Mouse (Mus musculus): ENCODE measurements around the gene Gsn.

Gsn gene

DNA sequence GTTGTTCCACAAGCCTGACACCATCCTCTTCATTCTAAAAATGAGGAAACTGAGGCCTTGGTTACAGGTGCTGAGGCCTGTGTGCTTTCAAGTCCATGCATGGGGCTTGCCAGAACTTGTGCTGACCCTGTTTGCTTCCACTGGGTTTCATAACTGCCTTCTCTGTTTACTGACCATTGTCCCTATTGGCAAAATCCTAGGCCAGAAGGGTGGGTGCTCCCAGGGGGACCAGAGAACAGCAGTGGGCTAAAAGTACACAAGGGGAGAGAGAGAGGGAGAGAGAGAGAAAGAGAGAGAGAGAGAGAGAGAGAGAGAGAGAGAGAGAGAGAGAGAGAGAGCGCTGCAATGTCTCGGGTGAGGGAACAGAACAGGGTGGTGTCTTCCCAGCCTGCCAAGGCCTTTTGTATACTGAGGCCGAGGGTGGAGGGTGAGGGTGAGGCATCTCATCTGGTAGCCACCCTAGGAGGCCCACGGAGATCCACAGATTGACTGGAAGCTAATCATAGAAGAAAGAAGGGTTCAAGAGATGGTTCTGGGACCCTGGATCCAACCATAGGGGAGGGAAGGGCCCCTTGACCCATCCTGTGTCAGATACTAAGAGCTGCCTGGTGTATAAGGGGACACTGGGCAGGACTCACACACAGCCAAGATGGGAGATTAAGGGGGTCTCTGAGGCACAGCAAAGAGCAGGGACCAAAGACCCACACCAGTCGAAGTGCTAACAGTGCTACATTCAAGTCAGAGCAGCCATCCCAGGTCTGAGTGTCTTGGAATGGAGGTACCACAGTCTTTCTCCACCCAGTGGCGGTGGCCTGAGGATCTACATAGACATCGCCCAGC, 22.4 kb downstream of the Gsn start:
- DNase-seq (ENCODE audit: low spot score in 2 of 2) = no peak

DNA sequence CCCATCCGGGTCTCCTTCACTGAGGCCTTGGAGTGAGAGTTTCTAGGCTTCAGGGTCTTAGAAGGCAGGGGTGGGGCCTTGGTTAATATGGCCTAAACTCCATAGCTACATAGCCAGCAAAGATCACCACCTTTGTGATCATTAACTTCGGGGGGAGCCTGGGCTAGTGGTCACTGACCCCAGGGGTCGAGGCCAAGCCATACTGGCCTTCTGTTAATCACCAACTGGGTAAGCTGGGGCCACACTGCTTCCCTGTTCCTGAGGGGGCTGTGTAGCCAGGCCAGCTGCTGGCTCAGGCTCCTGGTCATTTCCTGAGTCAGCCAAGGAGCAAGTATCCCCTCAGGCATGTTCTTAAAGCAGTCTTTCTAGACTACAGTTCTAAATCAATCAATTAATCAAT, 23.8 kb downstream of the Gsn start:
- no peak for DNase-seq (ENCODE audit: low spot score in 2 of 2)

DNA sequence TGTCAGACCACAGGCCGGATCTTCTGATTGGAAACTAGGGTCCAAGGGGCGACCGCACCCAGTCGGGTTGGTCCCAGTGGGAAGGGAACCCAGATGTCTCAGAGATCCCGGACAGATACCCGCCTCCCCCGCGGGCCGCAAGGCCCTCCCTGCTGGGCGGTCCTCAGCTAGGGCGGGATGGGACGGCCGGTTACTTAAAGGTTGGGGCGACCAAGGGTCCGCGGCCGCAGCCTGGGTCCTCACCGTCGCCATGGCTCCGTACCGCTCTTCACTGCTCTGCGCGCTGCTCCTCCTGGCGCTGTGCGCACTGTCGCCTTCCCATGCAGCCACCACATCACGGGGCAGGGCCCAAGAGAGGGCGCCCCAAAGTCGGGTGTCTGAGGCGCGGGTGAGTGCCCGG, 26.0 kb downstream of the Gsn start:
- no peak for DNase-seq (ENCODE audit: low spot score in 2 of 2)

DNA sequence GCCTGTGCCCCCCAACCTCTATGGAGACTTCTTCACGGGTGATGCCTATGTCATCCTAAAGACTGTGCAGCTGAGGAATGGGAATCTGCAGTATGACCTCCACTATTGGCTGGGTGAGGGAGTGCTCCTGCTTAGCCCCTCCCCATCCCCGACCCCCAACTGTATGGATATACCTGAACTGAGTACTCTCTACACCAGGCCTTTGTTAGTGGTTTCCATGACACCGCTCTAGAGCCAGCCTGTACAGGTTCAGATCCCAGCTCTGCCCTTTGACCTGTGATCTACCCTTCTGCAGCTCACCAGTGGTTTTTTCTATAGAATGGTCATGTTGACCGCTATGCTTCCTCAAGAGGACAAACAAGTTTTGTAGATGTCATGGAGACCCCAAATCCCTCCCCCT, 27.8 kb downstream of the Gsn start:
- DNase-seq (ENCODE audit: low spot score in 2 of 2) = no peak

DNA sequence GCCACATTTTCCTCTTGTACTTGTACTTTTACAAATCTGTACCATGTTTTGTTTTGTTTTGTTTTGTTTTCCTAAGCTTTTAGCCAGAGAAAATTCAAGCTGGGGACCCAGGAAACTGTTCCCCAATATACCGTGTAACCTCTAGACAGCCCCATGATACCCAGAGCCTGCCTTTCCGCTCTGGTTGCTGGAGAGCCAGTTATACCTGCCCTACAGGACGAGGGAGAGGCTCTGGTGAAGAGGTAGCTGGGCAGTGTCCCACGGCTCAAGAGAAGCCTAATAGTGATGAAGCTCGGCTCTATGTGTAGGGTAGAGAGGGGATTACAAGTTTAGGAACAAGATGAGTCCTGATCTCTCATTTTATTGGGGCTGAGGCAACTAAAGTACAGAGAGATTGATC, 29.0 kb downstream of the Gsn start:
- DNase-seq (ENCODE audit: low spot score in 2 of 2) = no peak

DNA sequence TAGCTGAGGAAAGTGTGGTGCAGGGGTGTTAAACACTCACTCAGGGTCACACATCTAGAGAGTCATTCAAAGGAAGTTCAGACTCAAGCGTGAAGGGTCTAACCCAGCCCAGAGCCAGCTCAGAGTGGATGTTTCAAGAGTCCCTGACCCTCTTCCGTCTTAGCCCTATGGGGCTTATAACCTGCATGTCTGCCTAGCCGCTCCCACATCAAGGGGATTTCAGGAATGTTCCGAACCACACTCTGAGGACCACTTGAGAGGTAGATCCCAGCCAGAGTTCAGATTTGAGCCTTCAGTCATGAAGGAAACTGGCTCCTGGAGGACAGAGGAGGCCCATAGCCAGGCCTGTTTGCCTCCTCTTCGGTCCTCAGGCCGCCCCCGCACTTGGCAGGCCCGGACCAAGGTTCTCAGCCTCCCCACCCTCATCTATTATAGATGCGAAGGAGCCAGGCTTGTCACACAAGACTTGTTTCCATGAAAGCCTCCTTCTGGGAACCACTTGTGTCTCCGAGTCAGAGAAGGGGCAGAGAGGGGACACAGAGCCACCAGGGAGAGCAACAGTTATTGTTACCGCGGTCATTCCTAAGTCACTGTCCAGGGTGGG, 30.9 kb downstream of the Gsn start:
- no peak for DNase-seq (ENCODE audit: low spot score in 2 of 2)

DNA sequence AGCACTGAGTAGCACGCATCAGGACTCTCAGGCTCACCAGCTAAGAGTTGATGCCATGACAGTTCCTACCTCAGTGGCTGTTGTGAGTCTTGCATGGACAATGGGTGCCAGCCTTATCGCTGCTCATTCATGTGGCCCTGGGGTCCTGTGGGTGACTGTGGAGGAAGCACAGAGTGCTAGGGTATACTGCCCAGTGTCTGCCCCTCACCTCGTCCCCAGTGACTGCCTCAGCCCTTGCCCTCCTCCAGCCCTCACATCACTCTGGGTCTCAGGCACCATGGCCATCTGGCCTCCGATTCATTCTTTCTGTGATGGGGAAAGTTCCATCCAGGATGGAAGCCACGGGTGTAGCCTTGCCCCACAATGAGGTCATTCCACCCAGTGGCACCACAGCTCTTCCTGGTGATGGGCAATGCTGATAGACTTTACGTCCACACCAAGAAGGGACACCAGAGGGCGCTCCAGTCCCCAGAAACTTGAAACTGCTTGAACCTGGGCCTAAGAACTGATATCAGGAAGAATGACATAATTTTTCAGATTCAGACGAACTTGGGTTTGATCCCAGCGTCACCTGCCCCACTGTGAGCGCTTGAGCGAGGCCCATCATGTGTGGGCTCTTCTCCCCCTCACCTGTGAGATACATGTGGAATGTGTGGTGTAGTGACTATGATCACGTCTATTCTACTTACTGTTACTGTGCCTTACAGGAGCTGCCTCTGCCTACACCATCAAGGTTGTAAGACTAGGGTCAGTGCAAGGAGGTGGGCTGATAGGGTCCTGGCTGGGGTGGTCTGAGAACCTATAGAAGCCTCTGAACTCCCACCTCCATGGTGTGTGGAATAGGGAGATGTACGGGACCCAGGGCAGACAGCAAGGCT, 32.8 kb downstream of the Gsn start:
- DNase-seq (ENCODE audit: low spot score in 2 of 2) = peak; percentile 64 to 79

DNA sequence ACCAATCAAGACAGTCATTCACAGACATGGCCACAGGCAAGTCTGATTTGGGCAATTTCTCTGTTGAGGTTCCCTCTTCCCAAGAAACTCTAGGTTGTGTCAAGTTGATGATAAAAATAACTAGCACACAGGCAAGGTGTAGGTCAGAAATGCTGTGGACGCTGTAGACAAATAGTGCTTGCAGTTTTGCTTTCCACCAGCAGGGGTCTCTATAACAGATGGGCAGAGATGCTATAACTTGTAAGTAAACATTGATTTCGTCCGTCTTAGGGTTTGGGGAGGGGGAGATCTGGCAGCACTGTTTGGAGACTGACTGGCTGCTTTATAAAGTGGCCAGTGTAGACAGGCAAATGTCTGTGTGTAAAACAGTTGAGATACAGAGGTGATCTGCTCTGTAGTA, 35.7 kb downstream of the Gsn start:
- peak; percentile 30 to 65 for DNase-seq (ENCODE audit: low spot score in 2 of 2)

DNA sequence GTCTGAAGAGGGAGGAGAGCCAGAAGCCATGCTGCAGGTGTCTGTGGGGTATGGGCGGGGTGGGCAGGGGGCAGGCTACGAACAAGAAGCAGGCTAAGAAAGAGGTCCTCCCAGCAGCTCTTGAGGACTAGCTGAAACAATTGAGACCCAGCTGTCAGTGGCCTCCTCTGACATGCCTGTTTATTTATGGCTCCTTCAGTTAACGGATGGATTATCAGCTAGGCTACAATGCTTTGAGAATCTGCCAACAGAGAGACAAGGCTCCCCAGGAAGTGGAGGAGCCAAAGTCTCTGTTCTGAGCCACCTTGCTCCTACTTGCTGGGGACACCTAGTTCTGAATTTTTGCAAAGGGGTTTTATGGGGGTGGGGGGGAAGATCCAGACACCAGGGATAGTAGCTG, 36.5 kb downstream of the Gsn start:
- no peak for DNase-seq (ENCODE audit: low spot score in 2 of 2)

DNA sequence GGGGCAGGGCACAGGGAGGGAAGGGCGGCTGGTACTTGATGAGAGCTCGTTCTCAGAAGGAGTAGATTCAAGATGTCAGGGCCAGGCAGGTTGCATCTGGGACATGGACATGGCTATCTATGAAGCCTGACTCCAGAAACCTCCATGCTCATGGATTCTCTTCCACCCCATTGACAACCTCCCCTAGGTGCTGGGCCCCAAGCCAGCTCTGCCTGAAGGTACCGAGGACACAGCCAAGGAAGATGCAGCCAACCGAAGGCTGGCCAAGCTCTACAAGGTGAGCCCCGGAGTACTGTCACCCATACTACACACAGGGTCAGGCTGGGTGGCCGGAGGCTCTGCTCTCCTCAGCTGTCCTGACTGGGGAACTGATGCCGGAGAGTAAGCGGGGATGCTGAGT, 37.1 kb downstream of the Gsn start:
- DNase-seq (ENCODE audit: low spot score in 2 of 2) = no peak

DNA sequence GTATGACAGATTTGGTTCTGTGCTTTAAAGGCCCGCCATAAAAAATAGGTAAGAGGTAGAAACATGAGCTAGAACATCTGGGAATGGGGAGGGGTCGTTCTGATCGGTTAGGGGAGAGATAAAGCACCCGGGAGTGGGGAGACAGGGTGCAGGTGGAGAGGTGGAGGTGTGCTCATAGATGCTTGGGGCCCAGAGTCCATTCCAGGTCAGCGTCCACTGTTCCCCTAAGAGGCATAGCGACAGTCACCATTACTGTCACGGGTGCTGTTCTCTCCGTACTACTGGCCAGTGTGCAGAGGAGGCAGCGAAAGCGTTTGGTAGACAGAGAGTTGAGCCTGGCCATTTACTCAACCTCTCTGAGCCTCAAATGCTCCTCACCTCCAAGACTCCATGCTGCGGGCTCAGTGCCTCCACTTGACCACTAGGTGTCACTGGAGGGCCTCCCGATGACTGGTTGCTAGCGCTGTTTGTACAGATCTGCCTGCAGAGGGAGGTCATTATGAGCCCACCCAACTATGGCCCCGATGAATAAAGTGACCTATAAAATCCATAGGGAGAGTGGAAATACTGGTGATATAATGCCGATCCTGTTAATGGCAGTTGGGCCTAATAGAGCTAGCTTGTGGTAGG, 41.6 kb downstream of the Gsn start:
- DNase-seq (ENCODE audit: low spot score in 2 of 2) = peak; percentile 68 to 80

DNA sequence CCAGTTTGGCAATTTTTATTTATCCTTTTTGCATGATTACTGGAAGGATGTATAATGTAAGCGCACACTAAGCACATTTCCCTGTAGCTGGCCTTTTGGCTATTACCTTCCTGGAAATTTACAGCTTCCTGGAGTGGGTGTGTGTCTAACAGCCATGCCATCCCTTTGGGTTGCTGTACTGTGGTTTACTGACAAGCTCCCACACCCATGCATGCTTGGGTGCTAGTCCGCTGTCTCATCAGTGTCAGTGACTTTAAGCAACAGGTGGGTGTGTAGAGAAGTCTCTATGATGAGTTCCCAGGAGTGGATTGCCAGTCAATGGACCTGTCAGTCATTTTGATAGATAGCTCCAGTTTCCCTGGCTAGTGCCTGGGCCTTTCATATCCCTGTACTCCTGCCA, 43.3 kb downstream of the Gsn start:
- DNase-seq (ENCODE audit: low spot score in 2 of 2) = no peak

DNA sequence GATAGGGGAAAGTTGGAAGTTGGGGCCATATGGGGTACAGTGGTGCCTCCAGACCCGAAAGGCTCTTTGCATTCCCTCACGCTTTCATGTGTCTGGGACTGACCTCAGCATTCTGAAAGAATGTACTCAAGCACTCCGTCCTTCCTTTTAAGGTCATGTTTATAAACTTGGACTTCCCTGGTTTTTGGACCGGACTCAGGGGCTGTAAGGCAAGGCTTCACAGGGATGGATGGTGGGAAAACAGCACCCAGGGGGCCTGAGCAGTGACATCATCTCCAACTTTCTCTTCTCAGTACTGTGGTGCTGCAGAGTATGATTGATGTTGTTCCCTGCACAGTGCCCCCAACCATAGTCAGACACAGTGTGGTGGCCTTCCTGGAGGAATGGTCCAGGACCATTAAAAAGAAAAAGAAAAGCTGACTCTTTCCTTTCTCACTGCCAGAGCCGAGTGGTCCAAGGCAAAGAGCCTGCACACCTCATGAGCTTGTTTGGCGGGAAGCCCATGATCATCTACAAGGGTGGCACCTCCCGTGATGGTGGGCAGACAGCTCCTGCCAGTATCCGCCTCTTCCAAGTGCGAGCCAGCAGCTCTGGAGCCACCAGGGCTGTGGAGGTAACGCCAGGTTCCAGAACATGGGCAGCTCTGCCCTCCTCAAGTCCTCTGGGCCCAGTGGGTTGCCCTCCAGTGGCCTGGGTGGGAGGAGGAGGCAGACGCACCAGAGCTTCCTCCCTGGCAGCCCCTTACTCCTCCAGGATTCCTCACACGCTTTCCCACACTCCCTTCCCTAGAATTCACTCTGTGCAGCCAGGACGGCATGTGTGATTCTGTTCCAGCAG, 46.1 kb downstream of the Gsn start:
- no peak for DNase-seq (ENCODE audit: low spot score in 2 of 2)

DNA sequence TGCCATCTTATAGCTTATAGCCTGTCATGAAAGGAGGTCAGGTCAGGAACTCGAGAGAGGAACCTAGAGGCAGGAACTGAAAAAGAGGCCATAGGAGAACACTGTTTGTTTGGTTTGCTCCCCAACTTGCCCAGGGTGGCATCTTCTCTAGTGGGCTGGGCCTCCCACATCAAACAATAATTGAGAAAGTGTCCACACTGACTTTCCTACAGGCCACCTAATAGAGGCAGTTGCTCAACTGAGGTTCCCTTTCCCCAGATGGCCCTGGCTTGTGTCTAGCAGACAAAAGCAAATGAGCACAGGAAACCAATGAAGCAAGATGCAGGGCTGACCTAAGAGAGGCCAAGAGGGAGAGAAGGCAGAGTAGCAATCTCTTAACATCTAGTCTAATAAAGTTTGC, 52.0 kb downstream of the Gsn start:
- DNase-seq (ENCODE audit: low spot score in 2 of 2) = no peak

DNA sequence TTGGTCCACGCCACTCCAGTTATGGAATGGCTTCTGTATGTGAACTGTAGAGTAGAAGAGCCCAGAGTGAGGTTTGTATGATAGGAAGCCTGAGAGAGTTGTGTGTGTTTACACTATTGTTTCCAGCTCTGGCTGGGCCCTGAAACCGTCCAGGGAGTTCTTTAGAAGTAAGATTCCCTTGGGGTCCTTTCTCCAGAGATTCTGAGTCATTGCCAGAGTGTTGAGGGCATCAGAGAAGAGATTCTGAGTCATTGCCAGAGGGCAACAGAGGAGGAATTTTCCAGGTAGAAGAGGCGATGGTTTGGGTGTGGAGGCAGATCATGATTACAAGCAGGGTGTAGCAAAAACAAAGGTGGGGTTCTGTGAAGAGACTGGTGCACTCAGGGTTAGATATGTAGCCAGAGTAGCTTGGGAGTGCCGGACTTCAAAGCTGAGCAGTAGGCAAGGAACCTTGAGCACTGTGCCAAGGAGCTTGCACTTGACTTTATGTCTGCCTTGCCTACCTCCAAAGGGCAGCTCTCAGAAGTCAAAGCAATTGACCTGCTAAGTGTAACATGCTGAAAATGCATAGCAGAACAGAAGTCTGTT, 53.8 kb downstream of the Gsn start:
- DNase-seq (ENCODE audit: low spot score in 2 of 2) = no peak

DNA sequence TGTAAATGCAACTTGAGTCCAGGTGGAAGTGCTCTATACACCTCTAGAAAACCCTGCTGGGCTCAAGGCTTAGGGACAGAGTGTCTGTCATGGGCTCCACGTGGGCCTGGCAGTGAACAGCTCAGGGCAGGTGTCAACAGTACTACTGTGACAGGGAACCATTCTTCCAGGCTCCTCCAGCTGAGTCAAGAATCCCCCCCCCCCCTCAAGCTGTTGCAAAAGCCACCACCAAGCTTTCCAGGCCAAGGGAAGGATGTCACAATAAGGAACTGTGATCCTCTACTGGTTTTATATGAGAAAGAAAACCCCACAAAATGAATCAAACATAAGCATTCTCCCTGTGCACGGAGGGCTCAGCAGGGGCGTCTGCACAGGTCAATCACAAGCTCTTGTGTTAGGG, 58.1 kb downstream of the Gsn start:
- DNase-seq (ENCODE audit: low spot score in 2 of 2) = no peak

DNA sequence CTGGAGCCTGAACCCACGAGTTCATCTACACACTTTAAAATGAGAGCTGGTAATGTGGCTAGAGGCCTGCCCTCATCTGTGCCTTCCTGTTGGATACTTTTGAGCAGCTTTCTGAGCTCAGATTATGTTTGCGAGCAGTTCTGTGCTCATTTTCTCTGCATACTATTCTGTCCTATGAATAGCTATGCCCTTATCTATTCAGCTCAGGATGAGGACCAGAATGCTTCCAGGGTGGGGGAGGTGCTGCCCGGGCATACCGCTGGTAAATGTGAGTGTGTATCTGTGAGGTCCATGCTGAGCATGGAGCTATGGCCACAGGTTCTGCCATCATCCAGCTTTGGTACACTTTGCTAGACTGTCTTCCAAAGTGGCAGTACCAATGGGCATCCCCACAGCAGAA, 61.4 kb downstream of the Gsn start:
- no peak for DNase-seq (ENCODE audit: low spot score in 2 of 2)

DNA sequence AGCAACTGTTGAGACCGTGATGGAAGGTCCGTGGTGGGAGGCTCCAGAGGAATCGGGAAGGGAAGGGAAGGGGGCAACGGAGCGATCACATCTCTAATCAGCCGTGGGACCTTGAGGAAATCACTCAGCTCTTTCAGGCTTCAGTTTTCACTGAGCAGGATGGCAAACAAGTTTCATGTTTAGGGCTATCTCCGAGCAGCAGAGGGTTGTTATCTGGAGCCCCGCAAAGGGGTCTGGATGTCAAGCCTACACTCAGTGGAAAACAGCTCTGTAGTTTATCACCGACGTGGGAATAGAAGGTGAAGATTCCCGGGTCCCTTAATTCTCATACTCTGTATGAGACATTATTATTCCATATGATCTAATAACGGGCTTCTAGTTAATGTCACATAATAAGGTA, 62.2 kb downstream of the Gsn start:
- no peak for DNase-seq (ENCODE audit: low spot score in 2 of 2)

DNA sequence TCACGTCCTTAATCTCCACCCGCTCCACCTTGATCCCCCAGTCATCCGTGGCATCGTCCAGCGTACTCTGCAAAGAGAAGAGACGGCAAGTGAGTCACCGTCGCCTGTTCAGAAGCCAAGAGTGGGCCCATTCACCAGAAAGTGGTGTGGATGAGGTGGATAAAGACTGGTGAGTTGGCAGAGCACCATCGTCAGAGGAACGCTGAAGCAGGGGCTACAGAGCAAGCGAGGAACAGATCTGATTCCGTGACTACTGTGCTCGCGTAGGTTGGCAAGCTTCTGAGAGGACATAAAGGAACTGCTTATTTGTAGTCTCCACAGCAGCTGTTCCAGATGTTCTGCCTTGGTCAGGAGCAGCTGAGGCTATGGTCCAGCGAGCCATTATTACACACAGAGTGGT, 64.2 kb downstream of the Gsn start:
- no peak for DNase-seq (ENCODE audit: low spot score in 2 of 2)

DNA sequence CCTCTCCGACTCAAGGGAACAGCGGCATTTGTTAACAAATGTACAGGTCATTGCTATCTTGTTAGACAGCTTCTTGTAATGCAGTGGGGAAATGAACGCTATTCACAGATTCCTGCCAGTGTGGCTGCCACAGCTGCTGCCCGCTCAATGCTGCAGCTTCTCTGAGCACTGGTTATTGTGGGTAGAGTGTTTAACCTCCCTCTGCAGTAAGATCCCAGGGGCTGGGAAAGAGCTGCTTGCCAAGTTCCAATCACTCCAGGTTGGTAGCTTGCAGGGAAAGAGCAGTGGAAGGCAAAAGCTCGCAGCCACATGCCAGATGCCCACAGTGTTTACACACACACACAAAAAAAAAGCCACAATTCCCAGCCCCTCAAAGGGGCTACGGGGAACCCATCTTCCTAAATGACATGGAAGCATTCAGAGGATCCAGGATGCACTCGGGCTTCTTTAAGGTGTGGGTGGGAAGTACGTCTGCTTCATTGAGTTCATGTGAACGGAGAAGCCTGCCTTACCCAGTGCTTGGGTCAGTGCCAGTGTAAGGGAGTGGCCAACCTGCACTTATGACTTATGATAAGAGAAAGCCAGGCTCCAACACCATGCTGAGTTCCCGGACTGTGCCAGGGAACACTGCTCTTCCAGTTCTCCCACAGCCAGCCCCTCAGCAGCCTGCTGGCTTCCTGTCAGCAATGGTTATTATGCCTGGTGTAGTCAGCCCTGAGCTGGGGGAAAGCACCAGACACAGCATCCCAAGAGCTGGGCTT, 66.4 kb downstream of the Gsn start:
- DNase-seq (ENCODE audit: low spot score in 2 of 2) = peak; percentile 64 to 77

Data from spleen, postnatal 14 days (tissue).